Mouse (Mus musculus) thymus, postnatal 0 days (tissue): ENCODE measurements around the gene Cog8. TPM values are rescaled to one million over a fixed set of nuclear protein-coding genes. Genes with fewer than 3 reads are reported as not detected.
"Not testable (repeated sequence)": the region's sequence is repeated elsewhere in the genome, so short reads cannot be mapped to it uniquely, and the experiment has no call there.

Source experiments
- DNase-seq: peaks from one replicate; pipeline ENCODE4 v3.0.0-alpha.2; 2015; ENCODE audit warnings: low spot score
- microRNA-seq: library from miRNA; unstranded; fragments of <30 nt; microRNA quantifications from one replicate; pipeline ENCODE4, GENCODE M21; 2016; ENCODE audit warnings: borderline number of aligned reads
- polyA plus RNA-seq: library from polyadenylated mRNA; unstranded; fragments of >200 nt; fragmentation: Nextera tagmentation; extraction: Ambion mirVana; gene quantifications from 2 replicates; pipeline ENCODE4 v1.2.1, GENCODE M21; 2015

Gene Cog8
- polyA plus RNA-seq, 1 experiment from 2014 or later, result 40.9 TPM

GRCm38 (mm10) chr8:107045478-107045877 is 11.0 kb downstream of the Cog8 start:
- no peak for DNase-seq

GRCm38 (mm10) chr8:107040632-107041031 is 15.9 kb downstream of the Cog8 start:
- DNase-seq, result no peak

GRCm38 (mm10) chr8:107036626-107037025 is 19.9 kb downstream of the Cog8 start:
- DNase-seq, result no peak

- no peak for DNase-seq
Measured at GRCm38 (mm10) chr8:107035641-107036040, 20.8 kb downstream of the Cog8 start.

- DNase-seq, result not testable (repeated sequence)
Measured at GRCm38 (mm10) chr8:107033609-107034008, 22.9 kb downstream of the Cog8 start.

- DNase-seq, result no peak
Measured at GRCm38 (mm10) chr8:107031577-107032090, 24.9 kb downstream of the Cog8 start.

- DNase-seq, result peak; percentile 92
Measured at GRCm38 (mm10) chr8:107030650-107031576, 25.6 kb downstream of the Cog8 start, which contains the start of gene Vps4a. Vps4a (plus strand) TSS chr8:107031222.

GRCm38 (mm10) chr8:107030058-107030457 is 26.4 kb downstream of the Cog8 start:
- peak; percentile 7 for DNase-seq

- no peak for DNase-seq
Measured at GRCm38 (mm10) chr8:107029310-107029709, 27.2 kb downstream of the Cog8 start.

- DNase-seq, result no peak
Measured at GRCm38 (mm10) chr8:107023479-107023878, 33.0 kb downstream of the Cog8 start.

- no peak for DNase-seq
Measured at GRCm38 (mm10) chr8:107014915-107015314, 41.6 kb downstream of the Cog8 start.

- no peak for DNase-seq
Measured at GRCm38 (mm10) chr8:107012666-107013065, 43.8 kb downstream of the Cog8 start.

GRCm38 (mm10) chr8:107007795-107008194 is 48.7 kb downstream of the Cog8 start:
- DNase-seq, result no peak

- peak; percentile 86 for DNase-seq
Measured at GRCm38 (mm10) chr8:107002532-107002931, 54.0 kb downstream of the Cog8 start.

- DNase-seq, result no peak
Measured at GRCm38 (mm10) chr8:106999068-106999467, 57.4 kb downstream of the Cog8 start.

- DNase-seq, result no peak
Measured at GRCm38 (mm10) chr8:106997416-106997815, 59.1 kb downstream of the Cog8 start.

GRCm38 (mm10) chr8:106996339-106996738 is 60.1 kb downstream of the Cog8 start:
- DNase-seq, result not testable (repeated sequence)

Small RNAs within 50 kb of the gene (microRNA-seq; reads per million reads assigned to microRNA genes)
- 2.1 reads per million for gene Mir7075

Other genes starting within 250 kb of the Cog8 start
- gene Has3, start 186.4 kb downstream of the Cog8 start, polyA plus RNA-seq, result 0.26 and 0.56 TPM in 2 replicates
- 69.4 and 70.7 TPM in 2 replicates for gene Utp4, start 163.1 kb downstream of the Cog8 start, polyA plus RNA-seq
- 5.9 and 10.0 TPM in 2 replicates for gene Sntb2, start 120.9 kb downstream of the Cog8 start, polyA plus RNA-seq
- 63.2 and 63.4 TPM in 2 replicates for gene Vps4a, start 25.5 kb downstream of the Cog8 start, polyA plus RNA-seq
- 28.3 and 29.4 TPM in 2 replicates for gene Pdf, start 8.1 kb downstream of the Cog8 start, polyA plus RNA-seq
- 86.6 and 102 TPM in 2 replicates for gene Nip7, start 188 bp upstream of the Cog8 start, polyA plus RNA-seq
- gene Tmed6, start 9.0 kb upstream of the Cog8 start, polyA plus RNA-seq, result 0.35 and 0.48 TPM in 2 replicates
- gene Terf2, start 39.9 kb upstream of the Cog8 start, polyA plus RNA-seq, result 21.6 and 26.1 TPM in 2 replicates
- 60.9 and 65.4 TPM in 2 replicates for gene Cyb5b, start 94.0 kb upstream of the Cog8 start, polyA plus RNA-seq
- gene Nfat5, start 236.8 kb upstream of the Cog8 start, polyA plus RNA-seq, result 5.1 and 9.1 TPM in 2 replicates